In genomic region chr10:103443070-103443469, GRCm38 (mm10) we compare ENCODE assay signal across 8 mouse cellular contexts.
A peak's percentile ranks its signal among the peaks of the same experiment; 100 is the strongest.
DNase-seq lines count a peak whose midpoint lies in the region; ATAC-seq and TF ChIP-seq lines count a peak whose summit lies in the region.

No protein-coding gene starts in this region.

- no peak overlapping the region for H3K4me2 ChIP-seq in hindbrain, embryonic 11.5 days (replicated peaks; ENCODE audit: low read depth, low read length)
- no peak overlapping the region for H3K4me2 ChIP-seq in midbrain, embryonic 12.5 days (replicated peaks)

- H3K4me3 ChIP-seq in ES-E14 (ENCODE audit: insufficient read depth in 1 of 2, low read depth in 1 of 2, low read length in 2 of 2, poor library complexity in 1 of 2, severe bottlenecking in 1 of 2): no peak overlapping the region
- no peak overlapping the region for H3K4me3 ChIP-seq in cortical plate, adult 2 months (ENCODE audit: insufficient read depth, low read length)
- no peak overlapping the region for H3K4me3 ChIP-seq in hindbrain, embryonic 11.5 days (ENCODE audit: low read depth, low read length)
- H3K4me3 ChIP-seq in left cerebral cortex, adult 2 months: no peak overlapping the region
- H3K4me3 ChIP-seq in midbrain, embryonic 12.5 days: no peak overlapping the region

- no peaks in the 10 kb centered on the region for H3K27me3 ChIP-seq in hindbrain, embryonic 11.5 days (ENCODE audit: control insufficient read depth, insufficient read depth, low read length)
- H3K27me3 ChIP-seq in midbrain, embryonic 12.5 days: no peaks in the 10 kb centered on the region

- TF ChIP-seq CTCF in cortical plate, adult 2 months (IDR thresholded peaks at IDR 0.05; ENCODE audit: extremely low read depth, insufficient read depth, low read length): 0 out of 2 replicates have a peak, but pooled peaks have one; percentile 16
- TF ChIP-seq CTCF in left cerebral cortex, adult 2 months (IDR thresholded peaks at IDR 0.05): peak; percentile 77

- WGBS in hindbrain, embryonic 11.5 days: 44% methylated on average over 3 of the region's 3 CpGs
- WGBS in midbrain, embryonic 12.5 days: 39% methylated on average over 3 of the region's 3 CpGs

- DNase-seq in CD4-positive, CD25-positive, alpha-beta regulatory T cell, adult 2 months (ENCODE audit: low read depth, low spot score): peak; percentile 28
- peak; percentile 54 for DNase-seq in ES-E14 (ENCODE audit: low read depth, low spot score)
- DNase-seq in hindbrain, embryonic 11.5 days (ENCODE audit: low spot score): peak; percentile 86
- peak in 1 of 2 experiments; percentile 18 for DNase-seq in left cerebral cortex, adult 2 months (ENCODE audit: extremely low spot score in 1 of 2, low spot score in 2 of 2)
- no peak for DNase-seq in urinary bladder, adult 2 months (ENCODE audit: low spot score)

- no peak for ATAC-seq in CD4-positive, CD25-positive, alpha-beta regulatory T cell, adult 4 months
- peak; percentile 85 for ATAC-seq in hindbrain, embryonic 11.5 days (ENCODE audit: low FRiP score)
- peak; percentile 84 for ATAC-seq in midbrain, embryonic 12.5 days (ENCODE audit: low FRiP score, low read depth)

- in situ Hi-C loops in ES-E14 (cut with MboI; ENCODE audit: low sequenced_read_pairs in 2 of 2, unreplicated experiment in 2 of 2): no loop called here

- H3K9me3 ChIP-seq in ES-E14 (ENCODE audit: control insufficient read depth, insufficient read depth, low read depth, low read length): no peaks in the 10 kb centered on the region
- no peaks in the 10 kb centered on the region for H3K9me3 ChIP-seq in hindbrain, embryonic 11.5 days (ENCODE audit: control insufficient read depth, low read length)
- no peaks in the 10 kb centered on the region for H3K9me3 ChIP-seq in midbrain, embryonic 12.5 days

- no peak overlapping the region for H3K27ac ChIP-seq in ES-E14 (ENCODE audit: insufficient read depth, low read depth, low read length, poor library complexity, severe bottlenecking)
- H3K27ac ChIP-seq in cortical plate, adult 2 months (ENCODE audit: insufficient read depth, low read length): no peak overlapping the region
- no peak overlapping the region for H3K27ac ChIP-seq in hindbrain, embryonic 11.5 days (ENCODE audit: low read depth, low read length)
- H3K27ac ChIP-seq in left cerebral cortex, adult 2 months: no peak overlapping the region
- H3K27ac ChIP-seq in midbrain, embryonic 12.5 days (replicated peaks): no peak overlapping the region

- TF ChIP-seq POLR2A in cortical plate, adult 2 months (IDR thresholded peaks at IDR 0.05; ENCODE audit: extremely low read depth, insufficient read depth, low read length): no peak

- no peak overlapping the region for H3K9ac ChIP-seq in ES-E14 (ENCODE audit: insufficient read depth, low read depth, low read length, poor library complexity, severe bottlenecking)
- H3K9ac ChIP-seq in hindbrain, embryonic 11.5 days (ENCODE audit: low read depth, low read length): no peak overlapping the region
- no peak overlapping the region for H3K9ac ChIP-seq in midbrain, embryonic 12.5 days (replicated peaks)

- H3K36me3 ChIP-seq in ES-E14 (ENCODE audit: control insufficient read depth, insufficient read depth, low read length, poor library complexity, severe bottlenecking): no peaks in the 10 kb centered on the region
- H3K36me3 ChIP-seq in hindbrain, embryonic 11.5 days (ENCODE audit: control insufficient read depth, insufficient read depth, low read length): no peaks in the 10 kb centered on the region
- H3K36me3 ChIP-seq in midbrain, embryonic 12.5 days: no peaks in the 10 kb centered on the region

- no peaks in the 10 kb centered on the region for H3K4me1 ChIP-seq in ES-E14 (ENCODE audit: control insufficient read depth in 2 of 2, insufficient read depth in 2 of 2, low read length in 2 of 2, poor library complexity in 1 of 2)
- peaks cover 1% of the 10 kb centered on the region; the same call in 1 of the 2 replicates for H3K4me1 ChIP-seq in cortical plate, adult 2 months (ENCODE audit: control insufficient read depth, insufficient read depth, low read length)
- no peaks in the 10 kb centered on the region for H3K4me1 ChIP-seq in hindbrain, embryonic 11.5 days (replicated peaks; ENCODE audit: control insufficient read depth, insufficient read depth, low read length)
- H3K4me1 ChIP-seq in midbrain, embryonic 12.5 days: no peaks in the 10 kb centered on the region

- intact Hi-C loops in left cerebral cortex, adult 2 months (cut with DNase I): loop anchor here (10.0 kb wide), 1 partner anchor 342 kb away; no protein-coding TSS in a partner anchor

TF ChIP-seq in ES-E14, 5 proteins besides CTCF, POLR2A, EP300 and RAD21:
- peak; percentile 78 for TF ChIP-seq ZC3H11A (IDR thresholded peaks at IDR 0.05; ENCODE audit: borderline replicate concordance, low read depth, low read length)
- TF ChIP-seq CHD2 (IDR thresholded peaks at IDR 0.05; ENCODE audit: low read depth, low read length): no peak
- no peak for TF ChIP-seq HCFC1 (IDR thresholded peaks at IDR 0.05; ENCODE audit: borderline replicate concordance, insufficient read depth, low read length)
